Mouse (Mus musculus) cortical plate, adult 2 months (tissue): ENCODE data around the gene Nrxn2. TPM values are rescaled to one million over a fixed set of nuclear protein-coding genes. Genes with fewer than 3 reads are reported as not detected.
A peak's percentile ranks its signal among the peaks of the same experiment; 100 is the strongest.

Experiments
- H3K27ac ChIP-seq: fragments of 200-500 bp; 2 replicates; pipeline ENCODE4 v1.5.1; 2012; ENCODE audit warnings: low read length, control low read depth, inconsistent platforms; ENCODE audit not compliant: insufficient read depth
- H3K4me1 ChIP-seq: fragments of 200-500 bp; 2 replicates; pipeline ENCODE4 v1.6.1; 2011; ENCODE audit warnings: low read length; ENCODE audit not compliant: control insufficient read depth, insufficient read depth
- H3K4me3 ChIP-seq: fragments of 200-500 bp; 2 replicates; pipeline ENCODE4 v1.5.1; 2011; ENCODE audit warnings: mild to moderate bottlenecking, low read length, control low read depth; ENCODE audit not compliant: insufficient read depth
- CTCF ChIP-seq: fragments of 200-500 bp; IDR thresholded peaks from 2 replicates; pipeline ENCODE4 v1.5.1; 2011; ENCODE audit warnings: mild to moderate bottlenecking, control low read depth, low read length; ENCODE audit not compliant: insufficient read depth; ENCODE audit errors: extremely low read depth
- POLR2A ChIP-seq: fragments of 200-500 bp; IDR thresholded peaks from 2 replicates; pipeline ENCODE4 v1.6.1; 2011; ENCODE audit warnings: mild to moderate bottlenecking, low read length, control low read depth; ENCODE audit not compliant: insufficient read depth; ENCODE audit errors: extremely low read depth
- polyA plus RNA-seq: library from polyadenylated mRNA; depleted of rRNA; stranded (reverse); fragments of >200 nt; gene quantifications from 2 replicates; pipeline ENCODE4 v1.2.3, GENCODE M21; 2012

The Nrxn2 gene
- polyA plus RNA-seq, 1 experiment: 279 TPM

- Histone ChIP-seq H3K4me1 (no peaks in the 10 kb centered on the region), H3K27ac (peak overlapping the region; percentile 31; the same call in 1 of the 2 replicates), H3K4me3 (peak overlapping the region; percentile 84)
- no peak for TF ChIP-seq CTCF
- TF ChIP-seq POLR2A: no peak
Observed at GRCm38 (mm10) chr19:6496462-6497149, 78.1 kb downstream of the Nrxn2 start.

- Histone ChIP-seq H3K4me1 (no peaks in the 10 kb centered on the region), H3K27ac (peak overlapping the region; percentile 31; the same call in 1 of the 2 replicates), H3K4me3 (peak overlapping the region; percentile 84)
- TF ChIP-seq POLR2A: peak; percentile 79
- no peak for TF ChIP-seq CTCF
Observed at GRCm38 (mm10) chr19:6497150-6497801, 78.7 kb downstream of the Nrxn2 start.

- Histone ChIP-seq H3K27ac (peak overlapping the region; percentile 67), H3K4me1 (no peaks in the 10 kb centered on the region)
Observed at GRCm38 (mm10) chr19:6497803-6498202, 79.3 kb downstream of the Nrxn2 start.

GRCm38 (mm10) chr19:6498350-6499131 lies 80.0 kb downstream of the Nrxn2 start:
- H3K4me1 ChIP-seq: no peaks in the 10 kb centered on the region
- no peak for TF ChIP-seq POLR2A
- no peak for TF ChIP-seq CTCF
- H3K4me3 ChIP-seq: peak overlapping the region; percentile 84
- peak overlapping the region; percentile 87 for H3K27ac ChIP-seq

More at GRCm38 (mm10) chr19:6497803-6498202, 79.3 kb downstream of the Nrxn2 start:
- H3K4me3 ChIP-seq: peak overlapping the region; percentile 84
- no peak for TF ChIP-seq CTCF
- no peak for TF ChIP-seq POLR2A

- Histone ChIP-seq H3K4me1 (peaks cover 4% of the 10 kb centered on the region), H3K4me3 (peak overlapping the region; percentile 84), H3K27ac (0 out of 2 replicates have a peak overlapping the region, but pooled peaks have one; percentile 2)
- TF ChIP-seq POLR2A: no peak
- no peak for TF ChIP-seq CTCF
Observed at GRCm38 (mm10) chr19:6499860-6500635, 81.5 kb downstream of the Nrxn2 start.

GRCm38 (mm10) chr19:6500636-6501025 lies 82.1 kb downstream of the Nrxn2 start:
- Histone ChIP-seq H3K4me1 (peaks cover 8% of the 10 kb centered on the region), H3K4me3 (peak overlapping the region; percentile 84), H3K27ac (peak overlapping the region; percentile 16; the same call in 1 of the 2 replicates)
- 0 out of 2 replicates have a peak, but pooled peaks have one; percentile 11 for TF ChIP-seq POLR2A
- TF ChIP-seq CTCF: no peak

- Histone ChIP-seq H3K27ac (peak overlapping the region; percentile 83), H3K4me1 (peaks cover 15% of the 10 kb centered on the region), H3K4me3 (peak overlapping the region; percentile 84)
- peak; percentile 78; the same call in 1 of the 2 replicates for TF ChIP-seq POLR2A
- TF ChIP-seq CTCF: no peak
Observed at GRCm38 (mm10) chr19:6502035-6502541, 83.6 kb downstream of the Nrxn2 start.

- TF ChIP-seq CTCF (no peak), POLR2A (peak; percentile 33; the same call in 1 of the 2 replicates)
- Histone ChIP-seq H3K27ac (peak overlapping the region; percentile 83), H3K4me1 (peaks cover 15% of the 10 kb centered on the region), H3K4me3 (peak overlapping the region; percentile 84)
Observed at GRCm38 (mm10) chr19:6502543-6503319, 84.2 kb downstream of the Nrxn2 start.
